Mouse (Mus musculus) liver, adult 2 months (tissue): ENCODE data around the gene Ugcg.

Experiments used
- CTCF ChIP-seq: fragments of 200-500 bp; IDR thresholded peaks from 2 replicates; pipeline ENCODE4 v1.5.1; 2011; ENCODE audit warnings: low read depth, low read length, control low read depth
- POLR2A ChIP-seq: fragments of 200-500 bp; IDR thresholded peaks from 2 replicates; pipeline ENCODE4 v1.6.1; 2011; ENCODE audit warnings: low read length, control low read depth; ENCODE audit not compliant: insufficient read depth; ENCODE audit errors: extremely low read depth

GRCm38 (mm10) chr4:59196346-59197077 is 7.5 kb downstream of the Ugcg start:
- no peak for TF ChIP-seq POLR2A
- no peak for TF ChIP-seq CTCF
